Mouse (Mus musculus) testis, adult 10 weeks (tissue): ENCODE measurements around the gene Olfr1040. TPM values are rescaled to one million over a fixed set of nuclear protein-coding genes. Genes with fewer than 3 reads are reported as not detected.

Experiments used
- polyA plus RNA-seq: library from polyadenylated mRNA; stranded (reverse); fragments of 350-450 nt; fragmentation: Illumina TruSeq; extraction: RNeasy Lipid Tissue Mini Kit (QIAGEN cat#74804); gene quantifications from one replicate; pipeline ENCODE4 v1.2.3, GENCODE M21; 2014; ENCODE audit warnings: low read depth, low replicate concordance

Olfr1040 gene
- polyA plus RNA-seq = not detected

DNA sequence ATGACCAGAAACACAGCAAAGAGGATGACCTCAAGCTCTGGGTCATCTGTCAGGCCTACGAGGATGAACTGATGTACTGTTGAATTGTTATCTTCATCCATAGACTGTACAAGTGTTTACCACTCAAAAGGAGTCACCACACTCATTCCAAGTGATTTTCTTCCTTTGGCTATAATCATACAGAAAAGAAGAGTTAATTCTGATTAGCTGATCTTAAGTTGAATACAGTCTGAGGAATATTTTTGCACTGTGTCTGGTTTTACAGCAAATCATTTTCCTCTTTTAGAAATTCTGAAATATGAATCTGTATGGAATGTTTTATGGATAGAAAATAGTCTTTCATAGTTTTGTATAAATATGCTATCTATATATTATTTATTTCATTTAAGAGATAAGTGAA, at the start of gene Olfr1040:
Olfr1040 (minus strand) TSS at position 101 of the 400 bp plus-strand sequence.

DNA sequence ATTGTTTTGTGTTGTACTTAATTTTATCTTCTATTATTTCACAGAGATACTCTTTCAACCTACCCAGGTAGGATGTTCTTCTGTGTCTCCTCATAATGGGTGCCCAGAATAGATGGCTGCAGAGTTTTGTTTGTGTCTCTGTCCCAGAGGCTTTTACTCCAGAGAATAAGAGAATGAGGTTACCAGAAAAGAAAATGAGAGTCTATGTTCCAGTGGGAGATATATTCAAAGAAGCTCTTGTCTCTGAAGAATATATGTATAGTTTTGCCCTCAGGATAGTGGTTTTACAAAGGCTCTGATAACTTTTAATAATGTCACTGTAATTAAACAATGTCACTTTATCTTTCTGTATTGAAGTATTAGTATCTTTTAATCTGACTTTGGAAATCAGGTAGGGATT, 39.1 kb upstream of the Olfr1040 start, which contains the start of gene Olfr52:
Olfr52 (minus strand) TSS at position 101 of the 400 bp plus-strand sequence.

DNA sequence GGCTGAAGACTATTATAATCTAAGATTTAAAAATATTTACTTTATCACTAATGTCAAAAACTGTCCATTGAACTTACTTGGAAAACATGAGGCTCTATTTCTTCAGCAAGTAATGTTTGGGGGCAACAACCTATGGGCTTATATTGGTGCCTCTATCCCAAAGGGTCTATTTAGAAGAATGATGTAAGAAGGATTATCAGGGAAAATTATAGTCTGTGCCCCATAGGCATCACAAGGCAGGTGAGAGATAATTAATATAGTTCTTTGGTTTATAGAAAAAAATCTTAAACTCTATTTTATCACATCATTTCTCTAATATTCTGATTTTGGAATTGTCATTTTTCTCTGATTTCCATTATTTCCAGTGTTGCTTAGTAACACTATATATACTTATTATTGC, 31.2 kb upstream of the Olfr1040 start, which contains the start of gene Olfr1044:
Olfr1044 (minus strand) TSS at position 101 of the 400 bp plus-strand sequence.

DNA sequence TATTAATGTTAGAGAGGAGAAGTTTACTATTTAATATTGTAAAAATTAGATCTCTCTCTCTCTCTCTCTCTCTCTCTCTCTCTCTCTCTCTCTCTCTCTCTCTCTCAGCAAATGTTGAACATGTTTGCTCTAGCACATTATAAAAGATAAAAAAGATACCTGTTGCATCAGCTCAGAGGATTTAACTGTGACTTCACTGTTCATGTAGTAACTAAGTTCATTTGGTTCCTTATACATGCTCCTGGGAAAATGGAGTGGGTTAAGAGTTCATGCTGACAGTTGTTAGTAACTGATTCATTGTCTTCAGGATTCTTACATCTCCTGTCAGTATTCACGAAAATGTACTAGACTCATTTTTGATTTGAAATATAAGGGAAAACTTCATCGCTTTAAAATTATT, 20.9 kb upstream of the Olfr1040 start, which contains the start of gene Olfr1043:
Olfr1043 (minus strand) TSS at position 101 of the 400 bp plus-strand sequence.

DNA sequence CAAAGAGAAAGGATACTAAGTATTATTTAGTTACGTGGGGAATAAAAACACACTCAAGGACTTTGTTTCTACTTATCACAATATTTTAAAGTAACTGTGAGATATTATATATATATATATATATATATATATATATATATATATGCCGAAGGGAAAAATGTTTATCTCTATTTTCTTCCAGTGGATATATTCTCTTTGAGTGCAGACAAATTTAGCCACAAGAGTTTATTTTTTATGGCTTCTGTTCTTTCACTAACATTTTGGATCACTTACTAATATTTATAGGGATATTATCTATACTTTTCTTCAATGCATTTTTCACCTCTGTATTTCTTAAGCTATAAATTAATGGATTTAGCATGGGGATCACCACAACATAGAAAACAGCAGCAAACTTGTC, 15.2 kb upstream of the Olfr1040 start, which contains the start of gene Olfr1042:
Olfr1042 (minus strand) TSS at position 101 of the 400 bp plus-strand sequence.

DNA sequence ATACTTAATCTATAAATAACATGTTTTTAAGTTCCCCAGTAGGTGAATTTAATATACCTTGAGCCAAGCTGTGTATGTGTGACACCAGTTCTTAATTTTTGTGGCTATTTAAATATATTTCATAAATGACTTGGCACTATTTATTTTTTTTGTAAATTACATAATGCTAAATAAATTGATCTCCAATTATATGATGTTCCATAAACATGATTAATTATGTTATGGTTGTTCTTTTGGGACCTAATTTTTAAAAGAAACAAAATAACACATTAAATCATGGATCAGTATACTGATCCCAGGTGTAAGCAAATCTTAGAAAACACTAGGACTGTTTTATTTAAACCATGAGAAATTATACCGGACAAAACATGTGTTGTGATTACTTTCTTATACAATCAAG, 10.7 kb downstream of the Olfr1040 start, which contains the start of gene Olfr1039:
Olfr1039 (minus strand) TSS at position 101 of the 400 bp plus-strand sequence.

Other genes with a start within 250 kb of the Olfr1040 start
- not detected for gene Olfr1024, start 241.7 kb downstream of the Olfr1040 start, polyA plus RNA-seq
- not detected for gene Olfr1025-ps1, start 231.5 kb downstream of the Olfr1040 start, polyA plus RNA-seq
- not detected for gene Olfr1026, start 225.2 kb downstream of the Olfr1040 start, polyA plus RNA-seq
- not detected for gene Olfr1028, start 196.3 kb downstream of the Olfr1040 start, polyA plus RNA-seq
- gene Olfr1029, start 172.8 kb downstream of the Olfr1040 start, polyA plus RNA-seq = 0.35 TPM
- gene Olfr1030, start 167.5 kb downstream of the Olfr1040 start, polyA plus RNA-seq = not detected
- not detected for gene Olfr1031, start 156.4 kb downstream of the Olfr1040 start, polyA plus RNA-seq
- not detected for gene Olfr1032, start 141.2 kb downstream of the Olfr1040 start, polyA plus RNA-seq
- 1.5 TPM for gene Olfr1033, start 126.1 kb downstream of the Olfr1040 start, polyA plus RNA-seq
- gene Olfr1034, start 100.9 kb downstream of the Olfr1040 start, polyA plus RNA-seq = 0.11 TPM
- gene Olfr1036, start 72.7 kb downstream of the Olfr1040 start, polyA plus RNA-seq = not detected
- 0.15 TPM for gene Olfr1037, start 59.3 kb downstream of the Olfr1040 start, polyA plus RNA-seq
- gene Olfr1039, start 10.8 kb downstream of the Olfr1040 start, polyA plus RNA-seq = not detected
- not detected for gene Olfr1042, start 15.1 kb upstream of the Olfr1040 start, polyA plus RNA-seq
- not detected for gene Olfr1043, start 20.8 kb upstream of the Olfr1040 start, polyA plus RNA-seq
- not detected for gene Olfr1044, start 31.1 kb upstream of the Olfr1040 start, polyA plus RNA-seq
- not detected for gene Olfr52, start 39.0 kb upstream of the Olfr1040 start, polyA plus RNA-seq
- gene Olfr1045, start 56.3 kb upstream of the Olfr1040 start, polyA plus RNA-seq = not detected
- gene Olfr1046, start 72.6 kb upstream of the Olfr1040 start, polyA plus RNA-seq = not detected
- not detected for gene Olfr1047, start 84.7 kb upstream of the Olfr1040 start, polyA plus RNA-seq
- gene Olfr1048, start 93.6 kb upstream of the Olfr1040 start, polyA plus RNA-seq = not detected
- not detected for gene Olfr1049, start 111.6 kb upstream of the Olfr1040 start, polyA plus RNA-seq
- not detected for gene Olfr1051, start 132.4 kb upstream of the Olfr1040 start, polyA plus RNA-seq
- not detected for gene Olfr1052, start 145.7 kb upstream of the Olfr1040 start, polyA plus RNA-seq
- not detected for gene Olfr1053, start 168.6 kb upstream of the Olfr1040 start, polyA plus RNA-seq
- gene Olfr1054, start 188.7 kb upstream of the Olfr1040 start, polyA plus RNA-seq = not detected
- gene Olfr1055, start 203.6 kb upstream of the Olfr1040 start, polyA plus RNA-seq = not detected
- gene Olfr1056, start 215.7 kb upstream of the Olfr1040 start, polyA plus RNA-seq = not detected
- gene Olfr1057, start 231.7 kb upstream of the Olfr1040 start, polyA plus RNA-seq = not detected
- gene Olfr1058, start 241.8 kb upstream of the Olfr1040 start, polyA plus RNA-seq = not detected